Mouse (Mus musculus): Measurements from ENCODE around the gene Sar1a. TPM values are rescaled to one million over a fixed set of nuclear protein-coding genes. Genes with fewer than 3 reads are reported as not detected.

Sar1a gene
- total RNA-seq, 2 experiments from 2014 or later, result 100 to 114 TPM

GRCm38 (mm10) chr10:61669896-61670295 is 10.2 kb upstream of the Sar1a start:
- no peak for DNase-seq
- intact Hi-C loops (cut with DNase I; ENCODE audit: low total_unique reads), result no loop called here

- intact Hi-C loops (cut with DNase I; ENCODE audit: low total_unique reads), result no loop called here
- DNase-seq, result no peak
These were observed 9.3 kb upstream of the Sar1a start for GRCm38 (mm10) chr10:61670758-61671157.

GRCm38 (mm10) chr10:61675935-61676334 is 4.2 kb upstream of the Sar1a start:
- no peak for DNase-seq

GRCm38 (mm10) chr10:61679545-61679944 is 554 bp upstream of the Sar1a start:
- DNase-seq, result no peak
- intact Hi-C loops (cut with DNase I; ENCODE audit: low total_unique reads), result no loop called here

More at GRCm38 (mm10) chr10:61675935-61676334, 4.2 kb upstream of the Sar1a start:
- intact Hi-C loops (cut with DNase I; ENCODE audit: low total_unique reads), result no loop called here

GRCm38 (mm10) chr10:61689405-61689804 is 9.3 kb downstream of the Sar1a start:
- intact Hi-C loops (cut with DNase I; ENCODE audit: low total_unique reads), result no loop called here
- DNase-seq, result no peak

- intact Hi-C loops (cut with DNase I; ENCODE audit: low total_unique reads), result no loop called here
- DNase-seq, result no peak
These were observed 13.5 kb downstream of the Sar1a start for GRCm38 (mm10) chr10:61693563-61693962.

- intact Hi-C loops (cut with DNase I; ENCODE audit: low total_unique reads), result no loop called here
- DNase-seq, result peak; percentile 98
These were observed 15.0 kb downstream of the Sar1a start, which contains the start of gene Tysnd1 for GRCm38 (mm10) chr10:61694870-61695670. Gene Tysnd1, plus strand, starts transcription at chr10:61695514.

- peak; percentile 30 for DNase-seq
- intact Hi-C loops (cut with DNase I; ENCODE audit: low total_unique reads), result no loop called here
These were observed 15.8 kb downstream of the Sar1a start for GRCm38 (mm10) chr10:61695703-61696559.

GRCm38 (mm10) chr10:61696560-61696823 is 16.4 kb downstream of the Sar1a start:
- intact Hi-C loops (cut with DNase I; ENCODE audit: low total_unique reads), result no loop called here
- no peak for DNase-seq

GRCm38 (mm10) chr10:61697028-61697427 is 16.9 kb downstream of the Sar1a start:
- DNase-seq, result no peak
- intact Hi-C loops (cut with DNase I; ENCODE audit: low total_unique reads), result no loop called here

- DNase-seq, result no peak
- intact Hi-C loops (cut with DNase I; ENCODE audit: low total_unique reads), result no loop called here
These were observed 24.6 kb downstream of the Sar1a start for GRCm38 (mm10) chr10:61704663-61705062.

GRCm38 (mm10) chr10:61706412-61707375 is 26.6 kb downstream of the Sar1a start:
- intact Hi-C loops (cut with DNase I; ENCODE audit: low total_unique reads), result no loop called here
- no peak for DNase-seq

- DNase-seq, result no peak
- intact Hi-C loops (cut with DNase I; ENCODE audit: low total_unique reads), result no loop called here
These were observed 33.5 kb downstream of the Sar1a start for GRCm38 (mm10) chr10:61713601-61714000.

- intact Hi-C loops (cut with DNase I; ENCODE audit: low total_unique reads), result no loop called here
- DNase-seq, result no peak
These were observed 34.0 kb downstream of the Sar1a start for GRCm38 (mm10) chr10:61714146-61714545.

- peak; percentile 80 for DNase-seq
- intact Hi-C loops (cut with DNase I; ENCODE audit: low total_unique reads), result no loop called here
These were observed 34.8 kb downstream of the Sar1a start, which contains the start of gene Aifm2 for GRCm38 (mm10) chr10:61714771-61715461. Gene Aifm2, plus strand, starts transcription at chr10:61715263.

- intact Hi-C loops (cut with DNase I; ENCODE audit: low total_unique reads), result no loop called here
- DNase-seq, result no peak
These were observed 35.4 kb downstream of the Sar1a start for GRCm38 (mm10) chr10:61715462-61715837.

- DNase-seq, result no peak
These were observed 36.1 kb downstream of the Sar1a start for GRCm38 (mm10) chr10:61715996-61716864.

More at GRCm38 (mm10) chr10:61715996-61716864, 36.1 kb downstream of the Sar1a start:
- intact Hi-C loops (cut with DNase I; ENCODE audit: low total_unique reads), result no loop called here

All from gastrocnemius, postnatal 14 days (tissue).